Mouse (Mus musculus) cerebellum, adult (tissue): ENCODE measurements around the gene Olfr1393.
"Not testable (repeated sequence)": the region's sequence is repeated elsewhere in the genome, so short reads cannot be mapped to it uniquely, and the experiment has no call there.

Experiments
- ATAC-seq: cut with Nextera tagmentation; 2 replicates; pipeline ENCODE4 v1.9.2; 2017; ENCODE audit warnings: mild to moderate bottlenecking, moderate library complexity, mixed read lengths; ENCODE audit not compliant: insufficient number of reproducible peaks, low FRiP score, low TSS enrichment

Gene Olfr1393

DNA sequence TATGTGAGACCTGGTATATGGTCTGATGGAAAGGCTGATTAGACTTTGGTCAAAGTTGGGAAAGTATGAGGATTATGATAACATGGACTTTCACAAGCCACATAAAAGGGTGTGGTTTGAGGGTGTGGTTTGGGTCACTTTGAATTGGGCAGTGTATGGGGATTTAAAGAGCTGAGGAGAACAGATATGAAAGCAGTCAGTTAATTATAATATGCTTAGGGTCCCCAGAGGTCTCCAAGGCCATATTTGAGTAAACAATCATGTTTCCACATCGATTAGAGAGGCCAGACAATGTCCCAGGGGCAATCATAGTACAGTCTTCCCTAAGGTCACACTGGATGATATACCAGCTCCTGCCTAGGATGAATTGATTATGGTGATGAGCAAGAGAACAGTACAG is 6.9 kb downstream of the Olfr1393 start, which contains the start of gene Olfr1392:
Olfr1392 (plus strand) TSS at position 301 of the 400 bp plus-strand sequence.
- not testable (repeated sequence) for ATAC-seq

DNA sequence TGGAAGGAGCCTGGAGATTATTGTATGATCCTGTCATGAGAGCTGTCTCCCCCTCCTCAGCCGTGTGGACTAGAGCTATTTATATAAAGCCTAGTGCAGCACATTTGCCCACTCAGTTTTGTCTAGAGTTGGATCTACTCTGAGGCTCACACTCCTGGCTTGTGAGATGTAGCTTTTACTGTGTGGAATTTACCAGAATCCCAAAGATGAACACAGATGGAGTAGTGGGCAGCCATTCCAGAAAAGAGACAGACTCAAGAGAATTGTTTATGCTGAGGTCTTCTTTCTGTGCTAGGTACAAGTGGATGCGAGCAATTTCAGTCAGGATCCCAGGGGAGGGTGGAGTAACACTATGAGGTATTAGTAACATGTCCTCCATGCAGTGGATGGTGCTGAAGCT is 9.1 kb downstream of the Olfr1393 start:
- ATAC-seq, result no peak

DNA sequence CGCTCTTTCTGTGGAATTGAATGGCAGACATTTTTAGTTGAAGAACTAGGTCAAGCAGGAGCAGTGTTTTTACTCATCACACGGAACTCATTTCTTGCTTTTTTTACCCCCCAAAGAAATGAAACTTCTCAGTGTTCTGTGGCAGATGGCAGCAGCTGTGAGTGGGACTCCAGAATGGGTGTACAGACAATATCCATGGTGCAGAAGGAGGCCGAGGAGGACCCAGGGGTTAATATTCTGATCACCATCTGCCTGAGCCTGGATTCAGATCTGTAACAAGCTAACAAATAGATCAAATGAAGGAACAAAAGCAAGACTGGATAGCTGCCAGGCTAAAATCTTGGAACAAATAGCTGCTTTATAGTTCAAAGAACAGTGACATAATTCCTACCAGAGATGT is 14.7 kb downstream of the Olfr1393 start:
- no peak for ATAC-seq

DNA sequence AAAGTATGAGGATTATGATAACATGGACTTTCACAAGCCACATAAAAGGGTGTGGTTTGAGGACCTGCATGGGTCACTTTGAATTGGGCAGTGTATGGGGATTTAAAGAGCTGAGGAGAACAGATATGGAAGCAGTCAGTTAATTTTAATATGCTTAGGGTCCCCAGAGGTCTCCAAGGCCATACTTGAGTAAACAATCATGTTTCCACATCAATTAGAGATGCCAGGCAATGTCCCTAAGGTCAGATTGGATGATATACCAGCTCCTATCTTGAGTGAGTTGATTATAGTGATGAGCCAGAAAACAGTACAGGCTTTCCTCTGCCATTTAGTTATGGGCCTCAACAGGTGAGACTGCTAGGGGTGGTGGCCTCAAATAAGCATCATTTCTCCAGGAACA is 26.3 kb downstream of the Olfr1393 start, which contains the start of gene Olfr10:
Olfr10 (plus strand) TSS at position 301 of the 400 bp plus-strand sequence.
- ATAC-seq, result no peak

DNA sequence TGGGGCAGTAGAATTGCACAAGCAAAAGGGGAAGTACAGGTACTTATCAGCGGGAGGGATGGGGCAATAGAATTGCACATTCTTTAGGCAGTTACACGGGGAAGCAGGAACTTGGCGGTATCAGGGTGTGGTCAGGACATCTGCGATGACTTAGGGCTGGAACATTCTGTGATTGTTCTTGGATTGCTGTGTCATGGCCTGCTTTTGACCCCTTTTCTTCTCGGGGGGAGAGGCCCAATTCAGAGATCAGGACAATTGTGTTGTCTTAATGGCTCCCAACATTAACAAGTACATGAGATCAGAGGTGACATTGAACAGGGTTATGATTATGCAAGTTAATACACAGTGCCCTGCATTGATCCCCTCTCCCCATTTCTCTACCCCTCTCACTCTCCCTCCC is 30.4 kb downstream of the Olfr1393 start:
- not testable (repeated sequence) for ATAC-seq

DNA sequence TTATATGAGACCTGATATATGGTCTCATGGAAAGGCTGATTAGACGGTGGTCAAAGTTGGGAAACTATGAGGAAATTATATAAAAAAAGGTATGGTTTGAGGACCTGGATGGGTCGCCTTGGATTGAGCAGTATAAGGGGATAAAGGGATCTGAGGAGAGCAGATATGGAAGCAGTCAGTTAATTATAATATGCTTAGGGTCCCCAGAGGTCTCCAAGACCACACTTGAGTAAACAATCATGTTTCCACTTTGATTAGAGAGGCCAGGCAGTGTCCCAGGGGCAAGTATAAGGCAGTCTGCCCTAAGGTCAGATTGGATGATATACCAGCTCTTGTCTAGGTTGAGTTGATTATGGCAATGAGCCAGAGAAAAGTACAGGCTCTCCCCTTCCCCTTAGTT is 44.3 kb downstream of the Olfr1393 start, which contains the start of gene Olfr1391:
Olfr1391 (plus strand) TSS at position 301 of the 400 bp plus-strand sequence.
- ATAC-seq, result no peak

DNA sequence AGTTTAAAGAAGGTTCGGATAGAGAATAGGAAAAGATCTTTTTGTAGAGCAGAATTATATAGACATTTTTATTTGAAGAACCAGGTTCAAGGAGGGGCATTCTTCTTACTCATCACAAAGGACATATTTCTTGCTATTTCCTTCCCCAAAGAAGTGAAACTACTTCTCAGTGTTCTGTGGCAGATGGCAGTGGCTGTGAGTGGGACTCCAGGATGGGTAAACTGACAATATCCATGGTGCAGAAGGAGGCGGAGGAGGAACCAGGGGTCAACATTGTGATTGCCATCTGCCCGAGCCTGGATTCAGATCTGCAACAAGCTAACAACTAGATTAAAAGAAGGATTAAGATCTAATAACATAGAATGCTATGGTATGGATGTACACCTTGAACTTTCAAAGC is 48.6 kb downstream of the Olfr1393 start:
- no peak for ATAC-seq

DNA sequence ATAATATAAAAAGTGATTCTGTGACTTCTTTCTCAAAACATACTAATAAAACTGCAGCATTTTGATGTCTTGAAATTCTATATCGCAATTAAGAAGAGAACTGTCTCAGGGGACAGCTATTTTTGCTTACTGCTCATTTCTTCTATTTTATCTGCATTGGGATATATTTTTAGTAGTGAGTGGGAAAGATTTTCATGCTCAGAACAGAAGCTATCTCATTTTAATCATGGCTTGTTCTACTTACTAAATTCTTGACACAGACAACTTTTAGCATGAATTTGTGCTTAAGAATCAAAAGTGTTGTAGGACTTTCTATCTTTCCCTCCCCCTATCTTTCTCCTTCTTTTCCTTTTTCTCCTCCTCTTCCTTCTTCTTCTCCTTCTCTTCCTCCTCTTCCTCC is 51.6 kb downstream of the Olfr1393 start:
- ATAC-seq, result no peak
